Mouse (Mus musculus): ENCODE measurements around the gene Cmip.

DNA sequence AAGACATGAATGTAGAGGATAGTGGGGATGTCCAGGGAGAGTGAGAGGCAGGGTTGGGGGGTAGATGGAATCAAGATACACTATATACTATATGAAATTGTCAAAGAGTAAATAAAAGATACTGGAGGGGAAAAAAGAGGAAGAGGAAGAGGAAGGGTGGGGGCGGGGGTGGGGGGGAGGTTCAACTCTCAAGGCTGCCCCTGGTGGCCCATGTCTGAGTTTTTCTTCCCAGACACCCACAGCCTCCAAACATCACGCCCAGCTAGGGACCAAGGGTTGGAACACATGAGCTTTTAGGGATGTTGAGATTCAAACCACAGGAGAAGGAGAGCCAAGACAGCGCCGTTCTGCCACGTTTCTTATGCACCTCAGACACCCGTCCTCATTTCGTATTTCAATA lies 23.7 kb upstream of the Cmip start:
- TF ChIP-seq POLR2A (IDR thresholded peaks at IDR 0.05; ENCODE audit: insufficient read length, low read depth): no peak
- no peak for TF ChIP-seq REST (IDR thresholded peaks at IDR 0.05; ENCODE audit: insufficient read depth, insufficient read length)
- TF ChIP-seq POLR2AphosphoS2 (IDR thresholded peaks at IDR 0.05; ENCODE audit: insufficient read length, low read depth): no peak
- TF ChIP-seq MAX (IDR thresholded peaks at IDR 0.05; ENCODE audit: low read depth): no peak
- TF ChIP-seq USF1 (IDR thresholded peaks at IDR 0.05; ENCODE audit: low read depth): no peak
- no peak for TF ChIP-seq MYOD1 (IDR thresholded peaks at IDR 0.05; ENCODE audit: control insufficient read depth in 1 of 3, insufficient read length in 2 of 3, low read depth in 2 of 3)
- TF ChIP-seq E2F4 (IDR thresholded peaks at IDR 0.05; ENCODE audit: insufficient read depth): no peak
- TF ChIP-seq TCF12 (IDR thresholded peaks at IDR 0.05; ENCODE audit: insufficient read depth, poor library complexity, severe bottlenecking): no peak
- TF ChIP-seq MYOG (IDR thresholded peaks at IDR 0.05; ENCODE audit: control insufficient read depth in 1 of 3, insufficient read depth in 1 of 3, insufficient read length in 2 of 3, low read depth in 2 of 3): no peak
